Mouse (Mus musculus) kidney, embryonic 14.5 days (tissue): Measurements from ENCODE around the gene Ndnf. TPM values are rescaled to one million over a fixed set of nuclear protein-coding genes. Genes with fewer than 3 reads are reported as not detected.

Source experiments
- ATAC-seq: fragments of 200-750 bp; cut with Nextera tagmentation; 2 replicates; pipeline ENCODE4 v1.8.0; 2017; ENCODE audit warnings: moderate number of reproducible peaks, mild to moderate bottlenecking, moderate TSS enrichment, moderate library complexity; ENCODE audit not compliant: low FRiP score, low TSS enrichment
- H3K27ac ChIP-seq: fragments of 300-500 bp; sonication (generic); 2 replicates; pipeline ENCODE4 v1.5.1; 2014; ENCODE audit warnings: low read depth, mild to moderate bottlenecking, low read length, moderate library complexity, mixed read lengths
- H3K27me3 ChIP-seq: fragments of 300-500 bp; sonication (generic); 2 replicates; pipeline ENCODE4 v1.6.1; 2014; ENCODE audit warnings: mild to moderate bottlenecking, low read length; ENCODE audit not compliant: control insufficient read depth, insufficient read depth
- H3K36me3 ChIP-seq: fragments of 300-500 bp; sonication (generic); 2 replicates; pipeline ENCODE4 v1.6.1; 2014; ENCODE audit warnings: low read length, mixed read lengths; ENCODE audit not compliant: control insufficient read depth, insufficient read depth
- H3K4me1 ChIP-seq: fragments of 300-500 bp; sonication (generic); 2 replicates; pipeline ENCODE4 v1.6.1; 2014; ENCODE audit warnings: low read length, mixed read lengths; ENCODE audit not compliant: control insufficient read depth, insufficient read depth
- H3K4me2 ChIP-seq: fragments of 300-500 bp; sonication (generic); replicated peaks from 2 replicates; pipeline ENCODE4 v1.6.1; 2014; ENCODE audit warnings: low read depth, mild to moderate bottlenecking, low read length
- H3K4me3 ChIP-seq: fragments of 300-500 bp; sonication (generic); 2 replicates; pipeline ENCODE4 v1.5.1; 2014; ENCODE audit warnings: mild to moderate bottlenecking, low read length
- H3K9ac ChIP-seq: fragments of 300-500 bp; sonication (generic); 2 replicates; pipeline ENCODE4 v1.6.1; 2014; ENCODE audit warnings: low read depth, mild to moderate bottlenecking, low read length, moderate library complexity
- H3K9me3 ChIP-seq: fragments of 300-500 bp; sonication (generic); 2 replicates; pipeline ENCODE4 v1.6.1; 2016; ENCODE audit warnings: low read length; ENCODE audit not compliant: control insufficient read depth
- WGBS: fragments of 180-500 bp; shearing (Covaris S2); extraction: QIAGEN DNeasy Blood & Tissue Kit; methylation state at CpG from one replicate; pipeline ENCODE4 v1.1.7; 2014; 5-methylcytosine and 5-hydroxymethylcytosine counted together
- polyA plus RNA-seq: library from polyadenylated mRNA; unstranded; fragments of >200 nt; fragmentation: Nextera tagmentation; extraction: Ambion mirVana; gene quantifications from 2 replicates; pipeline ENCODE4 v1.2.1, GENCODE M21; 2014

The Ndnf gene
- polyA plus RNA-seq, 1 experiment from 2014 or later = 11.5 TPM

DNA sequence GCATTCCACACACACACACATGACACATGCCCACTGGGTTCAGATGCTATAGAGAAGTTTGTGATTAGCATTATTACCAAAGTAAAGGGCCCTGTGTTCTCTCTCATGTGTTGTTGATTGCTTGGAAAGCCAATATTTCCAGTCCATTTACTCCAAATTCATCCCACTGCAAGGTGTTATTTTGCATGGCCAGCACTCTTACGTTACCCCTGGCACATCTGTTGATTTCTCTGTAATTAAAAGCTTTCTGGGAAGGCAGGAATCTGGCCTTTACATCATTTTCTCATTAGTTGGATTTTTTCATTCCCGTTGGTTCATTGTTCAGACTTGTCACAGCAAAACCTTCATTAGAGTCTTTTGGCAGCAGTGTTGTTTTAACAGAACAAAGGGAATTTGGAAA is 54.3 kb downstream of the Ndnf start:
- no peaks in the 10 kb centered on the region for H3K4me1 ChIP-seq
- H3K9me3 ChIP-seq = no peaks in the 10 kb centered on the region
- ATAC-seq = no peak
- no peak overlapping the region for H3K4me2 ChIP-seq
- H3K36me3 ChIP-seq = no peaks in the 10 kb centered on the region
- H3K9ac ChIP-seq = no peak overlapping the region
- no peak overlapping the region for H3K27ac ChIP-seq
- WGBS = 51% methylated on average over 2 of the region's 2 CpGs
- H3K27me3 ChIP-seq = no peaks in the 10 kb centered on the region
- H3K4me3 ChIP-seq = no peak overlapping the region

DNA sequence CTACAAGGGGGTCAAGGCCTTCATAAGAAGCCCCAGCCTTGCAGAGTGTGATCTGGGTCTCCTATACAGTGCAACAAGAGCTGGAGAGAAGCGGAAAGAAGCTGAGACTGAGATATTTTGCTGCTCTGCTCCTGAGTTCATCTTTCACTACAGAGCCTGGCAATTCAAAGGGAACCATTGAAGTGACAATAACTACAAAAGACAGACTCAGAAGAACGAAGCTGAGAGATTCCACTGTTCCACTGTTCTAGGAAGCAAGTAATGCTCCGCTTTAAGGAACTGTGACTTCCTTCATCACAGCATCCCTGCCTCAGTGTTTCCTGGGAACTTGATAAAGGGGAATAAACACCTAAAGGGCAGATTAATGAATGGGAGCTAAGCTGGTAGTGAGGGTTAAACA is 56.9 kb downstream of the Ndnf start:
- no peaks in the 10 kb centered on the region for H3K9me3 ChIP-seq
- 80% methylated on average over 3 of the region's 3 CpGs for WGBS
- no peak for ATAC-seq
- no peak overlapping the region for H3K4me2 ChIP-seq
- no peaks in the 10 kb centered on the region for H3K4me1 ChIP-seq
- no peak overlapping the region for H3K4me3 ChIP-seq
- H3K27me3 ChIP-seq = no peaks in the 10 kb centered on the region
- no peak overlapping the region for H3K9ac ChIP-seq
- no peak overlapping the region for H3K27ac ChIP-seq
- no peaks in the 10 kb centered on the region for H3K36me3 ChIP-seq

- ATAC-seq = no peak
- H3K4me3 ChIP-seq = no peak overlapping the region
- no peaks in the 10 kb centered on the region for H3K4me1 ChIP-seq
- no peaks in the 10 kb centered on the region for H3K9me3 ChIP-seq
- no peak overlapping the region for H3K27ac ChIP-seq
- H3K27me3 ChIP-seq = no peaks in the 10 kb centered on the region
- WGBS = 60% methylated on average over 8 of the region's 8 CpGs
- no peak overlapping the region for H3K9ac ChIP-seq
- H3K36me3 ChIP-seq = no peaks in the 10 kb centered on the region
- no peak overlapping the region for H3K4me2 ChIP-seq
These were observed 68.1 kb downstream of the Ndnf start for GRCm38 (mm10) chr6:65739442-65739841.

GRCm38 (mm10) chr6:65743144-65743870 is 71.9 kb downstream of the Ndnf start:
- H3K36me3 ChIP-seq = no peaks in the 10 kb centered on the region
- no peak overlapping the region for H3K9ac ChIP-seq
- ATAC-seq = no peak
- 23% methylated on average over 1 of the region's 1 CpGs for WGBS
- no peaks in the 10 kb centered on the region for H3K4me1 ChIP-seq
- no peak overlapping the region for H3K4me3 ChIP-seq
- H3K4me2 ChIP-seq = no peak overlapping the region
- H3K27ac ChIP-seq = no peak overlapping the region
- no peaks in the 10 kb centered on the region for H3K9me3 ChIP-seq
- no peaks in the 10 kb centered on the region for H3K27me3 ChIP-seq

DNA sequence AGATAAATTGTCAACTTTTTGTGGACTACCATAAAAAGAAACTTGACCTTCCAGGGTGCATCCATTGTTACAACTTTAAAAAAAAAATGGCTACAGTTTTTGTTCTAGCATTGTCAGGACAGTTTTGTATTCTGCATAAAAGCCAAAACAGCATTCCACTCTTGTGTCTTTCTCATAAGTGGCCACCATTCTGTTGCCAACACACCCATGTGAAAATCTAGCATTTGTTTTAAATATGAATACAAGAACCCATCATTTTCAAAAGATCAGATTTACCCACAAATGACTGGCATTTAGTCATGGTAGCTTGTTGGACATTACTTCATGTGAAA is 72.4 kb downstream of the Ndnf start:
- Histone ChIP-seq H3K9ac (no peak overlapping the region), H3K4me1 (no peaks in the 10 kb centered on the region), H3K4me2 (no peak overlapping the region), H3K36me3 (no peaks in the 10 kb centered on the region), H3K27ac (no peak overlapping the region), H3K9me3 (no peaks in the 10 kb centered on the region), H3K27me3 (no peaks in the 10 kb centered on the region), H3K4me3 (no peak overlapping the region)
- no peak for ATAC-seq

DNA sequence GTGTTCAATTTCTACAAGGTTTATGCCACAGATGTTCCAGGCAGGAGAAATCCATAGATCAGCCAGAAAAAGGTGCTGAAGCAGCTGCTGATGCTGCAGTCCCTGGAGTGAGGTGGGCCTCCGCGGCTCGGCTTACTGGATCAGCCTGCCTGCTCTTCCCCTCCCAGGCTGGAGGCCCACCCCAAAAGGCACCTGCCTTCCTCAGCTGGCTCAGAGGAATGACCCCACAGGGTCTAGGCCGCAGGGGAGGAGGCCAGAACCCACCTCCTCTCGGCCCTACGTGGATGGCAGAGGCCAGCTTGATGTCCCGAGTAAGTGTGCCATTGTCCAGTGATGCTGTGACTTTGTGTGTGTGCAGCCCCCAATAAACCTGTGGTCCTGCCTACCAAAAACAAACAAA is 86.8 kb downstream of the Ndnf start:
- WGBS = 52% methylated on average over 7 of the region's 7 CpGs

GRCm38 (mm10) chr6:65759174-65759573 is 87.8 kb downstream of the Ndnf start:
- ATAC-seq = no peak
- Histone ChIP-seq H3K36me3 (no peaks in the 10 kb centered on the region), H3K4me1 (no peaks in the 10 kb centered on the region), H3K27me3 (no peaks in the 10 kb centered on the region), H3K9me3 (no peaks in the 10 kb centered on the region), H3K4me3 (no peak overlapping the region), H3K27ac (no peak overlapping the region), H3K9ac (no peak overlapping the region), H3K4me2 (no peak overlapping the region)
- 85% methylated on average over 5 of the region's 5 CpGs for WGBS

More for the DNA sequence above, 86.8 kb downstream of the Ndnf start:
- Histone ChIP-seq H3K9ac (no peak overlapping the region), H3K36me3 (no peaks in the 10 kb centered on the region), H3K9me3 (no peaks in the 10 kb centered on the region), H3K4me1 (no peaks in the 10 kb centered on the region), H3K27ac (no peak overlapping the region), H3K4me2 (no peak overlapping the region), H3K27me3 (no peaks in the 10 kb centered on the region), H3K4me3 (no peak overlapping the region)
- ATAC-seq = no peak

DNA sequence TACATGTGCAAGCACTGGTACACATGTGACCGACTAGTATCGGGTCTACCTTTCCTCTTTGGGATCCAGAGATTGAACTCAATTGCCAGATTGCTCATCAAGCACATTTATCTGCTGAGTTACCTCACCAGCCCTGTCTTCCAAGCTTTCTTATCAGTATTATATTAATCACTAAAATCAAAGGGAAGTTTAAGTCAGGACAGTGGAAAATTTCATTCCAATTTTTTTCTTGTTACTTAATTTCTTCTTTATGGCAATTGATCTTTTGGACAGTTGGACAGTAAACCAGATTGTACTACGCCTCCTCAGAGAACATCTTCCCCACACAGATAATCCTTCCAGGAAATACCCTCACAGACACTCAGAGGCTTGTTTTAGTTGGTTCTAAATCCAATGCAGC is 88.7 kb downstream of the Ndnf start:
- no peaks in the 10 kb centered on the region for H3K27me3 ChIP-seq
- H3K4me3 ChIP-seq = no peak overlapping the region
- WGBS = 85% methylated on average over 3 of the region's 3 CpGs
- H3K9ac ChIP-seq = no peak overlapping the region
- no peaks in the 10 kb centered on the region for H3K36me3 ChIP-seq
- ATAC-seq = no peak
- no peak overlapping the region for H3K27ac ChIP-seq
- H3K9me3 ChIP-seq = no peaks in the 10 kb centered on the region
- no peak overlapping the region for H3K4me2 ChIP-seq
- no peaks in the 10 kb centered on the region for H3K4me1 ChIP-seq
